8 mouse cellular contexts compared by ENCODE assay signal in the genomic region with DNA sequence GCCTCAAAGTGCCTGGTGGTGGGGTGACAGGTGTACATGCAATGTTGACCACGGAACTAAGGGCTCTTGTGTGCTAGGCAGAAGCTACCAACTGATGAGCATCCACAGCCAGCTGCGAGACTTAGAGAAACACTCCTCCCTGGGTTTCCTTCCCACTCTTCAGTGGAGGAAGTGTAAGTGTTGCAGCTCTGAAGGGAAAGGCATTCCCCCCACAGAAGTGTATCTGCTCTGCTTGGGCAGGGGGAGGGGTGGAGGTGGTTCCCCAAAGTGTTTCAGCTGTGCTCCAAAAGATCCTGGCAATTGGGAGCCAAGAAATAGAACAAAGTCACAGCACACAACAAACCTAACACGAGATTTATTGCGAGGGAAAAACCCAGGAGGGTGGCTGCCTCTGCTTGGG. TPM values are rescaled to one million over a fixed set of nuclear protein-coding genes. Genes with fewer than 3 reads are reported as not detected.
DNase-seq lines count a peak whose midpoint lies in the region; ATAC-seq and TF ChIP-seq lines count a peak whose summit lies in the region.

No protein-coding gene starts in this region.

- in situ Hi-C loops in ES-E14 (cut with MboI; ENCODE audit: low sequenced_read_pairs in 2 of 2, unreplicated experiment in 2 of 2) = no loop called here

- H3K9ac ChIP-seq in heart, adult 2 months (ENCODE audit: low read depth, low read length) = no peak overlapping the region
- peak overlapping the region; percentile 72; the same call in 1 of the 2 replicates for H3K9ac ChIP-seq in ES-E14 (ENCODE audit: insufficient read depth, low read depth, low read length, poor library complexity, severe bottlenecking)
- H3K9ac ChIP-seq in heart, postnatal 0 days (replicated peaks; ENCODE audit: low read depth, low read length) = no peak overlapping the region

- 45% methylated on average over 4 of the region's 4 CpGs for WGBS in heart, adult 2 months
- 58% methylated on average over 4 of the region's 4 CpGs for WGBS in heart, postnatal 0 days

- peak overlapping the region; percentile 66 for H3K4me2 ChIP-seq in heart, postnatal 0 days (ENCODE audit: low read depth, low read length)

- no peaks in the 10 kb centered on the region for H3K9me3 ChIP-seq in ES-E14 (ENCODE audit: control insufficient read depth, insufficient read depth, low read depth, low read length)
- H3K9me3 ChIP-seq in heart, postnatal 0 days (replicated peaks; ENCODE audit: control insufficient read depth, low read length) = no peaks in the 10 kb centered on the region

- no peak for TF ChIP-seq POLR2A in heart, adult 2 months (IDR thresholded peaks at IDR 0.05; ENCODE audit: insufficient read depth, low read depth, low read length)

- ATAC-seq in heart, postnatal 0 days (ENCODE audit: insufficient read depth, low read depth) = no peak
- ATAC-seq in megakaryocyte, adult 5-6 weeks (ENCODE audit: poor library complexity, severe bottlenecking) = peak; percentile 13

- peak overlapping the region; percentile 64; the same call in 1 of the 2 replicates for H3K4me3 ChIP-seq in heart, adult 2 months
- peak overlapping the region; percentile 51 to 55 for H3K4me3 ChIP-seq in ES-E14 (ENCODE audit: insufficient read depth in 1 of 2, low read depth in 1 of 2, low read length in 2 of 2, poor library complexity in 1 of 2, severe bottlenecking in 1 of 2)
- H3K4me3 ChIP-seq in heart, postnatal 0 days (ENCODE audit: low read depth, low read length) = peak overlapping the region; percentile 79; the same call in 1 of the 2 replicates

- peaks cover 6% of the 10 kb centered on the region for H3K79me2 ChIP-seq in heart, adult 2 months (replicated peaks; ENCODE audit: control insufficient read depth, insufficient read depth, low read length)

- H3K4me1 ChIP-seq in heart, adult 2 months (ENCODE audit: control insufficient read depth, insufficient read depth, low read length) = peaks cover 23% of the 10 kb centered on the region
- peaks cover 12 to 28% of the 10 kb centered on the region in 2 experiments for H3K4me1 ChIP-seq in ES-E14 (ENCODE audit: control insufficient read depth in 2 of 2, insufficient read depth in 2 of 2, low read length in 2 of 2, poor library complexity in 1 of 2)
- peaks cover 23% of the 10 kb centered on the region for H3K4me1 ChIP-seq in heart, postnatal 0 days (ENCODE audit: control insufficient read depth, insufficient read depth)

- TF ChIP-seq EP300 in heart, adult 2 months (IDR thresholded peaks at IDR 0.05; ENCODE audit: insufficient read depth, low read depth, low read length) = no peak
- no peak for TF ChIP-seq EP300 in heart, postnatal 0 days (IDR thresholded peaks at IDR 0.05; ENCODE audit: low read depth)

- intact Hi-C loops in heart, adult 2 months (cut with DNase I) = no loop called here

- no peak overlapping the region; the same call in 1 of the 2 replicates for H3K27ac ChIP-seq in heart, adult 2 months
- H3K27ac ChIP-seq in ES-E14 (ENCODE audit: insufficient read depth, low read depth, low read length, poor library complexity, severe bottlenecking) = peak overlapping the region; percentile 34
- H3K27ac ChIP-seq in heart, postnatal 0 days (ENCODE audit: low read depth) = peak overlapping the region; percentile 36; the same call in 1 of the 2 replicates

- DNase-seq in heart, adult 2 months = no peak
- no peak for DNase-seq in heart, adult 18-20 months
- no peak for DNase-seq in ES-E14 (ENCODE audit: low read depth, low spot score)
- no peak for DNase-seq in heart, postnatal 0 days (ENCODE audit: low spot score)
- no peak for DNase-seq in cerebellum, adult 18-20 months
- no peak for DNase-seq in cerebellum, postnatal 10 days
- DNase-seq in kidney, postnatal 36 days = no peak

- no peak for TF ChIP-seq CTCF in heart, adult 2 months (IDR thresholded peaks at IDR 0.05)
- no peak for TF ChIP-seq CTCF in heart, postnatal 0 days (IDR thresholded peaks at IDR 0.05; ENCODE audit: low read depth)

- no peaks in the 10 kb centered on the region for H3K27me3 ChIP-seq in heart, adult 2 months (ENCODE audit: control insufficient read depth, insufficient read depth, low read length)
- no peaks in the 10 kb centered on the region for H3K27me3 ChIP-seq in heart, postnatal 0 days (ENCODE audit: control insufficient read depth, insufficient read depth, low read length)

- H3K36me3 ChIP-seq in heart, adult 2 months (ENCODE audit: control insufficient read depth, insufficient read depth, low read length) = peaks cover 3% of the 10 kb centered on the region
- peaks cover 18% of the 10 kb centered on the region; the same call in 1 of the 2 replicates for H3K36me3 ChIP-seq in ES-E14 (ENCODE audit: control insufficient read depth, insufficient read depth, low read length, poor library complexity, severe bottlenecking)
- peaks cover 6% of the 10 kb centered on the region; the same call in 1 of the 2 replicates for H3K36me3 ChIP-seq in heart, postnatal 0 days (replicated peaks; ENCODE audit: control insufficient read depth, insufficient read depth, low read length)

TF ChIP-seq in ES-E14, 5 proteins besides CTCF, POLR2A, EP300 and RAD21:
- TF ChIP-seq ZNF384 (IDR thresholded peaks at IDR 0.05; ENCODE audit: low read depth, low read length) (no peak), ZC3H11A (IDR thresholded peaks at IDR 0.05; ENCODE audit: borderline replicate concordance, low read depth, low read length) (no peak), CHD2 (IDR thresholded peaks at IDR 0.05; ENCODE audit: low read depth, low read length) (no peak)

RNA-seq across cellular contexts. Expression of a gene that starts 0.9 kb away (rescaled TPM):
- total RNA-seq in heart, adult 2 months (2021) = 10 to 100 TPM; 42.6 to 43.9 TPM
- 17.4 and 23.4 TPM in 2 replicates for polyA plus RNA-seq in heart, adult 2 months (2012; rRNA removed)
- total RNA-seq in heart, adult 18-20 months (2021) = 10 to 100 TPM; 46.1 to 46.8 TPM
- 54.7 and 57.6 TPM in 2 replicates for total RNA-seq in ES-E14 (2012; rRNA removed)
- total RNA-seq in heart, postnatal 0 days (2014; rRNA removed; ENCODE audit: low replicate concordance) = 16.5 and 26.3 TPM in 2 replicates
- polyA plus RNA-seq in heart, postnatal 0 days (2015; fragmentation: Nextera tagmentation; extraction: Ambion mirVana) = 7.0 and 7.5 TPM in 2 replicates
- 10.9 and 11.7 TPM in 2 replicates for total RNA-seq in megakaryocyte, adult 5-6 weeks (2015)
- 24.4 and 30.7 TPM in 2 replicates for total RNA-seq in megakaryocyte, adult 5-6 weeks (2017)

RNA-seq across cellular contexts. Expression of a gene that starts 19.4 kb away (rescaled TPM):
- total RNA-seq in heart, adult 2 months (2021) = 1 to 10 TPM; 5.1 to 5.4 TPM
- 11.5 and 17.4 TPM in 2 replicates for polyA plus RNA-seq in heart, adult 2 months (2012; rRNA removed)
- total RNA-seq in heart, adult 18-20 months (2021) = 1 to 10 TPM; 5.1 to 6.6 TPM
- total RNA-seq in ES-E14 (2012; rRNA removed) = 1.2 and 1.4 TPM in 2 replicates
- 3.2 and 9.8 TPM in 2 replicates for total RNA-seq in heart, postnatal 0 days (2014; rRNA removed; ENCODE audit: low replicate concordance)
- polyA plus RNA-seq in heart, postnatal 0 days (2015; fragmentation: Nextera tagmentation; extraction: Ambion mirVana) = 4.2 and 4.4 TPM in 2 replicates
- not detected in 2 replicates for total RNA-seq in megakaryocyte, adult 5-6 weeks (2015)
- total RNA-seq in megakaryocyte, adult 5-6 weeks (2017) = 0.12 TPM in 1 of 2 replicates, not detected in the other

RNA-seq across cellular contexts. Expression of a gene that starts 24.4 kb away (rescaled TPM):
- not detected for total RNA-seq in heart, adult 2 months (2021)
- 0.14 TPM in 1 of 2 replicates, not detected in the other for polyA plus RNA-seq in heart, adult 2 months (2012; rRNA removed)
- total RNA-seq in heart, adult 18-20 months (2021) = under 1 TPM in 1 of 2 experiments, not detected in 1; 0.28 TPM
- total RNA-seq in ES-E14 (2012; rRNA removed) = 7.5 and 24.5 TPM in 2 replicates
- total RNA-seq in heart, postnatal 0 days (2014; rRNA removed; ENCODE audit: low replicate concordance) = not detected in 2 replicates
- 0.18 and 0.20 TPM in 2 replicates for polyA plus RNA-seq in heart, postnatal 0 days (2015; fragmentation: Nextera tagmentation; extraction: Ambion mirVana)
- not detected in 2 replicates for total RNA-seq in megakaryocyte, adult 5-6 weeks (2015)
- not detected in 2 replicates for total RNA-seq in megakaryocyte, adult 5-6 weeks (2017)

RNA-seq across cellular contexts. Expression of a gene that starts 38.4 kb away (rescaled TPM):
- total RNA-seq in heart, adult 2 months (2021) = under 1 TPM; 0.34 to 0.64 TPM
- polyA plus RNA-seq in heart, adult 2 months (2012; rRNA removed) = 0.97 and 1.2 TPM in 2 replicates
- under 1 TPM; 0.55 to 0.57 TPM for total RNA-seq in heart, adult 18-20 months (2021)
- 1.9 and 4.7 TPM in 2 replicates for total RNA-seq in ES-E14 (2012; rRNA removed)
- total RNA-seq in heart, postnatal 0 days (2014; rRNA removed; ENCODE audit: low replicate concordance) = 0.80 TPM in 1 of 2 replicates, not detected in the other
- polyA plus RNA-seq in heart, postnatal 0 days (2015; fragmentation: Nextera tagmentation; extraction: Ambion mirVana) = 0.27 and 0.59 TPM in 2 replicates
- total RNA-seq in megakaryocyte, adult 5-6 weeks (2015) = not detected in 2 replicates
- not detected in 2 replicates for total RNA-seq in megakaryocyte, adult 5-6 weeks (2017)

RNA-seq across cellular contexts. Expression of a gene that starts 51.7 kb away (rescaled TPM):
- total RNA-seq in heart, adult 2 months (2021) = 100 to 1,000 TPM; 147 to 155 TPM
- 193 and 209 TPM in 2 replicates for polyA plus RNA-seq in heart, adult 2 months (2012; rRNA removed)
- 100 to 1,000 TPM; 157 to 174 TPM for total RNA-seq in heart, adult 18-20 months (2021)
- 101 and 112 TPM in 2 replicates for total RNA-seq in ES-E14 (2012; rRNA removed)
- 154 and 193 TPM in 2 replicates for total RNA-seq in heart, postnatal 0 days (2014; rRNA removed; ENCODE audit: low replicate concordance)
- polyA plus RNA-seq in heart, postnatal 0 days (2015; fragmentation: Nextera tagmentation; extraction: Ambion mirVana) = 294 and 295 TPM in 2 replicates
- total RNA-seq in megakaryocyte, adult 5-6 weeks (2015) = 163 and 178 TPM in 2 replicates
- 89.1 and 96.1 TPM in 2 replicates for total RNA-seq in megakaryocyte, adult 5-6 weeks (2017)
